Mouse (Mus musculus): ENCODE measurements at regions not wholly inside any gene's neighbourhood (a gene's known extent, or its start where the extent isn't known, plus 50 kb on each side); places are given as distances from the start of the nearest gene placed in this dataset.

- peak; percentile 60 for ATAC-seq (ENCODE audit: low read depth)
- Histone ChIP-seq H3K4me3 (ENCODE audit: low read depth, low read length) (no peak overlapping the region), H3K27ac (replicated peaks; ENCODE audit: low read depth, low read length) (no peak overlapping the region; the same call in 1 of the 2 replicates), H3K36me3 (ENCODE audit: control insufficient read depth, insufficient read depth, low read length) (no peaks in the 10 kb centered on the region), H3K9me3 (ENCODE audit: control insufficient read depth, low read length) (0 out of 2 replicates have a peak, but pooled peaks cover 5% of the 10 kb centered on the region), H3K9ac (ENCODE audit: low read depth, low read length) (no peak overlapping the region), H3K27me3 (replicated peaks; ENCODE audit: control insufficient read depth, insufficient read depth, low read length) (peaks cover 11% of the 10 kb centered on the region; the same call in 1 of the 2 replicates), H3K4me2 (ENCODE audit: low read depth, low read length) (no peak overlapping the region; the same call in 1 of the 2 replicates), H3K4me1 (ENCODE audit: control insufficient read depth, insufficient read depth, low read length) (peaks cover 4% of the 10 kb centered on the region)
- peak; percentile 91 for DNase-seq (ENCODE audit: low spot score)
- 19% methylated on average over 7 of the region's 7 CpGs for WGBS
These were observed 195.4 kb downstream of the Tfec start for GRCm38 (mm10) chr6:16702706-16703411.

GRCm38 (mm10) chr6:16697285-16697684, 201.0 kb downstream of the Tfec start:
- no peak overlapping the region for H3K4me3 ChIP-seq (ENCODE audit: low read depth, low read length)
- ATAC-seq (ENCODE audit: low read depth) (no peak), DNase-seq (ENCODE audit: low spot score) (no peak)
- no peaks in the 10 kb centered on the region for H3K9me3 ChIP-seq (ENCODE audit: control insufficient read depth, low read length)
- peaks cover 11% of the 10 kb centered on the region; the same call in 1 of the 2 replicates for H3K27me3 ChIP-seq (replicated peaks; ENCODE audit: control insufficient read depth, insufficient read depth, low read length)
- H3K9ac ChIP-seq (ENCODE audit: low read depth, low read length), result no peak overlapping the region
- WGBS, result 68% methylated on average over 4 of the region's 4 CpGs
- peaks cover 4% of the 10 kb centered on the region for H3K4me1 ChIP-seq (ENCODE audit: control insufficient read depth, insufficient read depth, low read length)
- H3K4me2 ChIP-seq (ENCODE audit: low read depth, low read length), result no peak overlapping the region
- no peak overlapping the region for H3K27ac ChIP-seq (replicated peaks; ENCODE audit: low read depth, low read length)
- no peaks in the 10 kb centered on the region for H3K36me3 ChIP-seq (ENCODE audit: control insufficient read depth, insufficient read depth, low read length)

- Histone ChIP-seq H3K4me1 (ENCODE audit: control insufficient read depth, insufficient read depth, low read length) (no peaks in the 10 kb centered on the region), H3K9me3 (ENCODE audit: control insufficient read depth, low read length) (peaks cover 8% of the 10 kb centered on the region; the same call in 1 of the 2 replicates), H3K4me2 (ENCODE audit: low read depth, low read length) (no peak overlapping the region), H3K27me3 (replicated peaks; ENCODE audit: control insufficient read depth, insufficient read depth, low read length) (no peaks in the 10 kb centered on the region), H3K36me3 (ENCODE audit: control insufficient read depth, insufficient read depth, low read length) (no peaks in the 10 kb centered on the region), H3K27ac (replicated peaks; ENCODE audit: low read depth, low read length) (no peak overlapping the region), H3K9ac (ENCODE audit: low read depth, low read length) (no peak overlapping the region), H3K4me3 (ENCODE audit: low read depth, low read length) (no peak overlapping the region)
- 0 out of 2 replicates have a peak, but pooled peaks have one; percentile 57 for ATAC-seq (ENCODE audit: low read depth)
- WGBS, result 1% methylated on average over 2 of the region's 2 CpGs
- DNase-seq (ENCODE audit: low spot score), result peak; percentile 46
These were observed 230.2 kb downstream of the Tfec start for GRCm38 (mm10) chr6:16668004-16668403.

- peaks cover 8% of the 10 kb centered on the region; the same call in 1 of the 2 replicates for H3K9me3 ChIP-seq (ENCODE audit: control insufficient read depth, low read length)
- H3K9ac ChIP-seq (ENCODE audit: low read depth, low read length), result no peak overlapping the region
- H3K4me2 ChIP-seq (ENCODE audit: low read depth, low read length), result no peak overlapping the region
- no peaks in the 10 kb centered on the region for H3K27me3 ChIP-seq (replicated peaks; ENCODE audit: control insufficient read depth, insufficient read depth, low read length)
- DNase-seq (ENCODE audit: low spot score) (peak; percentile 20), ATAC-seq (ENCODE audit: low read depth) (no peak)
- H3K4me3 ChIP-seq (ENCODE audit: low read depth, low read length), result no peak overlapping the region
- H3K27ac ChIP-seq (replicated peaks; ENCODE audit: low read depth, low read length), result no peak overlapping the region
- no peaks in the 10 kb centered on the region for H3K4me1 ChIP-seq (ENCODE audit: control insufficient read depth, insufficient read depth, low read length)
- H3K36me3 ChIP-seq (ENCODE audit: control insufficient read depth, insufficient read depth, low read length), result no peaks in the 10 kb centered on the region
- WGBS, result 48% methylated on average over 6 of the region's 6 CpGs
These were observed 231.0 kb downstream of the Tfec start for GRCm38 (mm10) chr6:16667241-16667640.

- Histone ChIP-seq H3K9me3 (ENCODE audit: control insufficient read depth, low read length) (no peaks in the 10 kb centered on the region), H3K4me2 (ENCODE audit: low read depth, low read length) (no peak overlapping the region), H3K9ac (ENCODE audit: low read depth, low read length) (no peak overlapping the region), H3K36me3 (ENCODE audit: control insufficient read depth, insufficient read depth, low read length) (no peaks in the 10 kb centered on the region), H3K27me3 (replicated peaks; ENCODE audit: control insufficient read depth, insufficient read depth, low read length) (no peaks in the 10 kb centered on the region), H3K4me1 (ENCODE audit: control insufficient read depth, insufficient read depth, low read length) (0 out of 2 replicates have a peak, but pooled peaks cover 4% of the 10 kb centered on the region), H3K4me3 (ENCODE audit: low read depth, low read length) (no peak overlapping the region), H3K27ac (replicated peaks; ENCODE audit: low read depth, low read length) (no peak overlapping the region)
- DNase-seq (ENCODE audit: low spot score) (no peak), ATAC-seq (ENCODE audit: low read depth) (no peak)
- WGBS, result 86% methylated on average over 1 of the region's 1 CpGs
These were observed 252.0 kb downstream of the Tfec start for GRCm38 (mm10) chr6:16646269-16646668.

- no peak overlapping the region for H3K4me3 ChIP-seq (ENCODE audit: low read depth, low read length)
- H3K27ac ChIP-seq (replicated peaks; ENCODE audit: low read depth, low read length), result no peak overlapping the region
- H3K27me3 ChIP-seq (replicated peaks; ENCODE audit: control insufficient read depth, insufficient read depth, low read length), result no peaks in the 10 kb centered on the region
- H3K4me1 ChIP-seq (ENCODE audit: control insufficient read depth, insufficient read depth, low read length), result 0 out of 2 replicates have a peak, but pooled peaks cover 4% of the 10 kb centered on the region
- no peak overlapping the region for H3K9ac ChIP-seq (ENCODE audit: low read depth, low read length)
- no peaks in the 10 kb centered on the region for H3K9me3 ChIP-seq (ENCODE audit: control insufficient read depth, low read length)
- no peak overlapping the region for H3K4me2 ChIP-seq (ENCODE audit: low read depth, low read length)
- ATAC-seq (ENCODE audit: low read depth), result no peak
- peak; percentile 17 for DNase-seq (ENCODE audit: low spot score)
- H3K36me3 ChIP-seq (ENCODE audit: control insufficient read depth, insufficient read depth, low read length), result no peaks in the 10 kb centered on the region
These were observed 254.7 kb downstream of the Tfec start for GRCm38 (mm10) chr6:16643519-16643918.

- 77% methylated on average over 13 of the region's 13 CpGs for WGBS
- Histone ChIP-seq H3K9me3 (ENCODE audit: control insufficient read depth, low read length) (no peaks in the 10 kb centered on the region), H3K4me3 (ENCODE audit: low read depth, low read length) (no peak overlapping the region), H3K27me3 (replicated peaks; ENCODE audit: control insufficient read depth, insufficient read depth, low read length) (no peaks in the 10 kb centered on the region), H3K4me1 (ENCODE audit: control insufficient read depth, insufficient read depth, low read length) (no peaks in the 10 kb centered on the region), H3K9ac (ENCODE audit: low read depth, low read length) (no peak overlapping the region), H3K4me2 (ENCODE audit: low read depth, low read length) (no peak overlapping the region), H3K36me3 (ENCODE audit: control insufficient read depth, insufficient read depth, low read length) (no peaks in the 10 kb centered on the region), H3K27ac (replicated peaks; ENCODE audit: low read depth, low read length) (no peak overlapping the region)
- DNase-seq (ENCODE audit: low spot score), result no peak
- no peak for ATAC-seq (ENCODE audit: low read depth)
These were observed 261.4 kb downstream of the Tfec start for GRCm38 (mm10) chr6:16636736-16637304.

GRCm38 (mm10) chr6:16636108-16636507, 262.1 kb downstream of the Tfec start:
- H3K9me3 ChIP-seq (ENCODE audit: control insufficient read depth, low read length), result no peaks in the 10 kb centered on the region
- H3K4me1 ChIP-seq (ENCODE audit: control insufficient read depth, insufficient read depth, low read length), result no peaks in the 10 kb centered on the region
- no peak overlapping the region for H3K4me2 ChIP-seq (ENCODE audit: low read depth, low read length)
- no peak overlapping the region for H3K27ac ChIP-seq (replicated peaks; ENCODE audit: low read depth, low read length)
- H3K36me3 ChIP-seq (ENCODE audit: control insufficient read depth, insufficient read depth, low read length), result no peaks in the 10 kb centered on the region
- ATAC-seq (ENCODE audit: low read depth) (no peak), DNase-seq (ENCODE audit: low spot score) (peak; percentile 18)
- H3K27me3 ChIP-seq (replicated peaks; ENCODE audit: control insufficient read depth, insufficient read depth, low read length), result no peaks in the 10 kb centered on the region
- no peak overlapping the region for H3K9ac ChIP-seq (ENCODE audit: low read depth, low read length)
- WGBS, result 21% methylated on average over 2 of the region's 2 CpGs
- no peak overlapping the region for H3K4me3 ChIP-seq (ENCODE audit: low read depth, low read length)

Data from embryonic facial prominence, embryonic 14.5 days (tissue).